Mouse (Mus musculus): ENCODE data around the gene Defb46. TPM values are rescaled to one million over a fixed set of nuclear protein-coding genes. Genes with fewer than 3 reads are reported as not detected.

The Defb46 gene
- polyA plus RNA-seq (2012; rRNA removed): not detected in 2 replicates

DNA sequence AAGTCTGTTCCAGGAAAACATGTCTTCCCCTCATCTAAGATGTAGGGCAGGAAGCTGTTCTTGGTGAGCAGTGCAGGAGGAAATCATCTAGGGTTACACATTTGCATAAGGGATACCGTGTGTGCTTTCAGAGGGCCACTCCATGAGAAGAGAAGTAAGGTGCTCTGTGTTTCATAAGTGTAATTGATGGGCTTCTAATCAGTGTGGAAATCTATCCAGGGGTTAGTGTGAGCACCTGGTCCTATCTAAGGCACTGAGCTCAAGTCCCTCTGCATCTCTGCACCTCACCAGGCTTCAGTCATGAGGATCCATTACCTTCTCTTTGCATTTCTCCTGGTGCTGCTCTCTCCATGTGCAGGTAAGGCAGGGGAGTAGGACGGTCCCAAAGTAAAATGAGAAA, at the start of gene Defb46:
Defb46 (plus strand) TSS at position 301 of the 400 bp plus-strand sequence.

DNA sequence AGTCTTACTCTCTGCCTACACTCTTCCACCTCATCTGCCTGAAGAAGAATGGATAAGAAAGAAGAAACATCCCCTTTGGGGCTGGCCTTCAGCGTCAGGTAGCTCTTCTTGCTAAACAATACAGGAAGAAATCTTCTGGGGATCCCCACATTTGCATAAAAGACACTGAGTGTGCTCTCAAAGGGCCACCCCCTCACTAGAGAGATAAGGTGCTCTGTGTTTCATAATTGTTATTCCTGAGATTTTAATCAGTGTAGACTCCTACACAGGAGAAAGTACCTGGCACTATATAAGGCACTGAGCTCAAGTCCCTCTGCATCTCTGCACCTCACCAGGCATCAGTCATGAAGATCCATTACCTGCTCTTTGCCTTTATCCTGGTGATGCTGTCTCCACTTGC, 14.6 kb upstream of the Defb46 start, which contains the start of gene Defb6:
Defb6 (plus strand) TSS at position 318 of the 400 bp plus-strand sequence.

DNA sequence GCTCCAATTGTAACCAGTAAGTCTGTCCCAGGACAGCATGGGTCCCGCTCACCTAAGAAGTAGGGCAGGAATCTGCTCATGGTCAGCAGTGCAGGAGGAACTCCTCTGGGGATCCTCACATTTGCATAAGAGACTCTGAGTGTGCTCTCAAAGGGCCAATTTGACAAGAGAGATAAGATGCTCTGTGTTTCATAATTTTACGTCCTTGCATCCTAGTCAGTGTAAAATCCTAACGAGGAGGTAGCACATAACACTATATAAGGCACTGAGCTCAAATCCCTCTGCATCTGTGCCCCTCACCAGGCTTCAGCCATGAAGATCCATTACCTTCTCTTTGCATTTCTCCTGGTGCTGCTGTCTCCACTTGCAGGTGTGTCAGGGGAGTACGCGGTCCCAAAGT, 7.6 kb downstream of the Defb46 start, which contains the start of gene Defb5:
Defb5 (plus strand) TSS at position 301 of the 400 bp plus-strand sequence.

Other genes starting within 250 kb of the Defb46 start
- gene Defb37, start 248.9 kb upstream of the Defb46 start, polyA plus RNA-seq (2012; rRNA removed): not detected in 2 replicates
- gene Defb38, start 213.3 kb upstream of the Defb46 start, polyA plus RNA-seq (2012; rRNA removed): not detected in 2 replicates
- gene Defb39, start 175.1 kb upstream of the Defb46 start, polyA plus RNA-seq (2012; rRNA removed): not detected in 2 replicates
- gene Defb12, start 125.1 kb upstream of the Defb46 start, polyA plus RNA-seq (2012; rRNA removed): 0.10 TPM in 1 of 2 replicates, not detected in the other
- not detected in 2 replicates for gene Defb34, start 116.2 kb upstream of the Defb46 start, polyA plus RNA-seq (2012; rRNA removed)
- gene Gm45826, start 99.1 kb upstream of the Defb46 start, polyA plus RNA-seq (2012; rRNA removed): not detected in 2 replicates
- gene Defb14, start 45.6 kb upstream of the Defb46 start, polyA plus RNA-seq (2012; rRNA removed): not detected in 2 replicates
- 0.30 and 3.7 TPM in 2 replicates for gene Defb4, start 41.2 kb upstream of the Defb46 start, polyA plus RNA-seq (2012; rRNA removed)
- gene Defb6, start 14.4 kb upstream of the Defb46 start, polyA plus RNA-seq (2012; rRNA removed): not detected in 2 replicates
- gene Defb5, start 7.7 kb downstream of the Defb46 start, polyA plus RNA-seq (2012; rRNA removed): not detected in 2 replicates
- not detected in 2 replicates for gene Defb3, start 53.4 kb downstream of the Defb46 start, polyA plus RNA-seq (2012; rRNA removed)
- not detected in 2 replicates for gene Defb8, start 207.7 kb downstream of the Defb46 start, polyA plus RNA-seq (2012; rRNA removed)

Data from stomach, adult 2 months (tissue).